Mouse (Mus musculus): ENCODE measurements around the gene Cd300c2. TPM values are rescaled to one million over a fixed set of nuclear protein-coding genes. Genes with fewer than 3 reads are reported as not detected.
"Not testable (repeated sequence)": the region's sequence is repeated elsewhere in the genome, so short reads cannot be mapped to it uniquely, and the experiment has no call there.

Gene Cd300c2
- 0.38 and 0.87 TPM in 2 replicates for polyA plus RNA-seq (2016; fragmentation: Nextera tagmentation; extraction: Ambion mirVana)

- H3K27me3 ChIP-seq (replicated peaks; ENCODE audit: low read depth, poor library complexity, severe bottlenecking): no peaks in the 10 kb centered on the region
- no peaks in the 10 kb centered on the region for H3K4me1 ChIP-seq
- no peak within 1 kb of the TSS for H3K4me3 ChIP-seq
- no peak within 1 kb of the TSS for H3K27ac ChIP-seq (replicated peaks)
- DNase-seq (ENCODE audit: low spot score): no peak
- no peaks in the 10 kb centered on the region for H3K36me3 ChIP-seq (replicated peaks)
- H3K9me3 ChIP-seq: no peaks in the 10 kb centered on the region
- 83% methylated on average over 7 of the region's 7 CpGs for WGBS
These were observed at the start of gene Cd300c2 for GRCm38 (mm10) chr11:115001474-115002040. Gene Cd300c2, minus strand, starts transcription at chr11:115001880.

GRCm38 (mm10) chr11:115049282-115049895 lies 47.7 kb upstream of the Cd300c2 start:
- DNase-seq (ENCODE audit: low spot score): no peak
- Histone ChIP-seq H3K27ac (replicated peaks) (no peak overlapping the region), H3K4me3 (no peak overlapping the region), H3K36me3 (replicated peaks) (no peaks in the 10 kb centered on the region), H3K9me3 (no peaks in the 10 kb centered on the region), H3K27me3 (replicated peaks; ENCODE audit: low read depth, poor library complexity, severe bottlenecking) (no peaks in the 10 kb centered on the region), H3K4me1 (no peaks in the 10 kb centered on the region)
- WGBS: 45% methylated on average over 3 of the region's 3 CpGs

- Histone ChIP-seq H3K4me3 (no peak within 1 kb of the TSS), H3K27me3 (replicated peaks; ENCODE audit: low read depth, poor library complexity, severe bottlenecking) (no peaks in the 10 kb centered on the region), H3K36me3 (replicated peaks) (no peaks in the 10 kb centered on the region), H3K27ac (replicated peaks) (no peak within 1 kb of the TSS), H3K4me1 (no peaks in the 10 kb centered on the region), H3K9me3 (no peaks in the 10 kb centered on the region)
- WGBS: 68% methylated on average over 2 of the region's 2 CpGs
- DNase-seq (ENCODE audit: low spot score): no peak
These were observed 46.6 kb upstream of the Cd300c2 start, which contains the start of gene Cd300ld3 for GRCm38 (mm10) chr11:115048259-115048658. Gene Cd300ld3, minus strand, starts transcription at chr11:115048409.

GRCm38 (mm10) chr11:115037669-115038068 lies 36.0 kb upstream of the Cd300c2 start, which contains the start of gene Cd300ld5:
Gene Cd300ld5, minus strand, starts transcription at chr11:115037769.
- DNase-seq (ENCODE audit: low spot score); H3K27ac ChIP-seq (replicated peaks); H3K9me3 ChIP-seq: not testable (repeated sequence)

DNA sequence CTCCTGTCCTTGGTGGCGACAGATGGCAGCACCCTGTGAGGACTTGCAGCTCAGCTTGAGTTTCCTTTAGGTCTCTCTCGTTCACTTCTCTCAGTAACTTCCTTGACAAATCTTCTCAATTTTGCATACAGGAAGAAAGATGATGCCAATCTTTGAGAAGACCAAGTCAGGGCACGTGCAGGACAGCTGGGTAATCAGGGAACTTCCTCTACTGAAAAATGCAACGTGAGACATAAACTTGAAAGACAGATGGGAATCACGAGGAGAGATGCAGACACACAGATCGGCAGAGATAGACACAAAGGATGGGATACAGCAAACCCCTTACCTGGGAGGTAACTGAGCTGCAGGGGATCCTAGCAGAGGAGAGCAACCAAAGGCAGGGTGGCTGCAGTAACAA lies 25.2 kb upstream of the Cd300c2 start, which contains the start of gene Cd300ld4:
Gene Cd300ld4, minus strand, starts transcription at position 101 of the 400 bp plus-strand sequence.
- not testable (repeated sequence) for H3K4me1 ChIP-seq; H3K27ac ChIP-seq (replicated peaks); DNase-seq (ENCODE audit: low spot score); H3K4me3 ChIP-seq; H3K9me3 ChIP-seq; H3K36me3 ChIP-seq (replicated peaks); H3K27me3 ChIP-seq (replicated peaks; ENCODE audit: low read depth, poor library complexity, severe bottlenecking)
- no CpG with 5 or more reads among the region's 6 CpGs for WGBS

More at GRCm38 (mm10) chr11:115037669-115038068, 36.0 kb upstream of the Cd300c2 start, which contains the start of gene Cd300ld5:
- not testable (repeated sequence) for H3K36me3 ChIP-seq (replicated peaks); H3K4me3 ChIP-seq; H3K27me3 ChIP-seq (replicated peaks; ENCODE audit: low read depth, poor library complexity, severe bottlenecking); H3K4me1 ChIP-seq
- no CpG with 5 or more reads among the region's 6 CpGs for WGBS

- not testable (repeated sequence) for H3K27ac ChIP-seq (replicated peaks); H3K4me1 ChIP-seq; H3K27me3 ChIP-seq (replicated peaks; ENCODE audit: low read depth, poor library complexity, severe bottlenecking); DNase-seq (ENCODE audit: low spot score); H3K4me3 ChIP-seq; H3K36me3 ChIP-seq (replicated peaks); H3K9me3 ChIP-seq
- no CpG with 5 or more reads among the region's 7 CpGs for WGBS
These were observed 14.4 kb upstream of the Cd300c2 start, which contains the start of gene Cd300ld2 for GRCm38 (mm10) chr11:115016093-115016492. Gene Cd300ld2, minus strand, starts transcription at chr11:115016193.

DNA sequence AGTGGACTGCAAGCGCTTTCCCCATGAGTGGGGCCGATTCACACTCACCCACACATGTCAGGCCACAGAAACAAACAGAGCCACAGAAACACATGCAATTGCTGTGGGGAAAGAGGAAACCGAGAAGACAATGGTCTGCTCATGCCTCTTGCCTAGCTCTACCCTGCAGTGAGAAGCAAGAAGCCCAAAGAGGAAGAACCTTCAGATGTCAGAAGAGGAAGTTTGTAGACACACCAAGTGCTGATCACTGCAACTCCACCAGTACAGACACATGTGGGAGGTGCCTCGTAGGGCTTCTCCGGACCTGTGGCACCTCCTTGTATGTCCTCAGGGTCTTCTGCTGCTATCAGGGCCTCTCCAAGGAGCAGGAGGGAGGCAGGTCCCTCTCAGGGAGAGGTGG lies 2.4 kb upstream of the Cd300c2 start:
- 87% methylated on average over 5 of the region's 5 CpGs for WGBS
- no peak overlapping the region for H3K4me3 ChIP-seq
- no peaks in the 10 kb centered on the region for H3K27me3 ChIP-seq (replicated peaks; ENCODE audit: low read depth, poor library complexity, severe bottlenecking)
- H3K4me1 ChIP-seq: no peaks in the 10 kb centered on the region
- no peaks in the 10 kb centered on the region for H3K36me3 ChIP-seq (replicated peaks)
- no peak overlapping the region for H3K27ac ChIP-seq (replicated peaks)
- no peak for DNase-seq (ENCODE audit: low spot score)
- no peaks in the 10 kb centered on the region for H3K9me3 ChIP-seq

GRCm38 (mm10) chr11:114989793-114990192 lies 11.9 kb downstream of the Cd300c2 start, which contains the start of gene Cd300ld:
Gene Cd300ld, minus strand, starts transcription at chr11:114989922.
- Histone ChIP-seq H3K4me3 (no peak within 1 kb of the TSS), H3K36me3 (replicated peaks) (no peaks in the 10 kb centered on the region), H3K27ac (replicated peaks) (no peak within 1 kb of the TSS), H3K4me1 (no peaks in the 10 kb centered on the region), H3K27me3 (replicated peaks; ENCODE audit: low read depth, poor library complexity, severe bottlenecking) (no peaks in the 10 kb centered on the region), H3K9me3 (no peaks in the 10 kb centered on the region)
- WGBS: 83% methylated on average over 4 of the region's 4 CpGs
- no peak for DNase-seq (ENCODE audit: low spot score)

DNA sequence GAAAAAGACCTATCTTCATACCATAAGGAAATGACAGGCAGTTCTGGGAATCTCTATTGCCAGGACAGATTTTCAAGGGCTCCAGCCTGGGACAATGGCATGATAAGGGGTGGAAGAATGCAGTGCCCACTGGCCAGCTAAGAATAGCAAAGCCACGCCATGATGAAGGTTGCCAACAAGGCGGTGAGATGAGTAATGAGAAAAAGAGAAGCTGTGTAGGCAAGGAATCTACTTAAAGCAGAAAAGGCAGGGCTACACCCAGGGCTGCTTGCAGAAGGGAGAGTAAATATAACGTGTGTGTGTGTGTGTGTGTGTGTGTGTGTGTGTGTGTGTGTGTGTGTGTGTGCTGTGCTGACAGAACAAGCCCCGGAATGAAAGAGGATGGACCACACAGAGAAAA lies 19.8 kb downstream of the Cd300c2 start:
- WGBS: 73% methylated on average over 4 of the region's 4 CpGs
- Histone ChIP-seq H3K27me3 (replicated peaks; ENCODE audit: low read depth, poor library complexity, severe bottlenecking) (no peaks in the 10 kb centered on the region), H3K36me3 (replicated peaks) (no peaks in the 10 kb centered on the region), H3K4me3 (no peak overlapping the region), H3K27ac (replicated peaks) (no peak overlapping the region), H3K9me3 (peaks cover 27% of the 10 kb centered on the region), H3K4me1 (no peaks in the 10 kb centered on the region)
- no peak for DNase-seq (ENCODE audit: low spot score)

DNA sequence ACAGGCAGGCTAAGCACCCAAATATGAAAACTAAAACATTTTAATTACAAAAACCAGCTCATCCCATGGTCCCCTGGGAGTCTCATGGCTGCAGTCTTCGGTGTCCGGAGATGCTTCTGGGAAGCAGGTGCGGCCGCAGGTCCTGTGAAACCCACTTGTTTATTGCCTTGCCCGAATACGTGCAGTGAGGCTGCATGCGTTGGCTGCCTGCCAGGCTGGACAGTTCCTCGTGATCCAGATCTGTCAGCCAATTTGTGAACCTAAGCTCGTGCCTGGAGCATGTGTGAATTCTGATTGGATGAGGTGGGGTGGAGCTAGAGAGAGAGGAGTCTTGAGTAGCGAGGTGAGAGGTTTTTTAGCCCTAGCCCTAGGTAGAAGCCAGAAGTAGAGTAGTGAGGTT lies 29.0 kb downstream of the Cd300c2 start:
- Histone ChIP-seq H3K4me3 (no peak overlapping the region), H3K4me1 (no peaks in the 10 kb centered on the region), H3K36me3 (replicated peaks) (no peaks in the 10 kb centered on the region), H3K9me3 (peaks cover 21% of the 10 kb centered on the region; the same call in 1 of the 2 replicates), H3K27ac (replicated peaks) (no peak overlapping the region), H3K27me3 (replicated peaks; ENCODE audit: low read depth, poor library complexity, severe bottlenecking) (no peaks in the 10 kb centered on the region)
- 87% methylated on average over 10 of the region's 10 CpGs for WGBS
- DNase-seq (ENCODE audit: low spot score): no peak

DNA sequence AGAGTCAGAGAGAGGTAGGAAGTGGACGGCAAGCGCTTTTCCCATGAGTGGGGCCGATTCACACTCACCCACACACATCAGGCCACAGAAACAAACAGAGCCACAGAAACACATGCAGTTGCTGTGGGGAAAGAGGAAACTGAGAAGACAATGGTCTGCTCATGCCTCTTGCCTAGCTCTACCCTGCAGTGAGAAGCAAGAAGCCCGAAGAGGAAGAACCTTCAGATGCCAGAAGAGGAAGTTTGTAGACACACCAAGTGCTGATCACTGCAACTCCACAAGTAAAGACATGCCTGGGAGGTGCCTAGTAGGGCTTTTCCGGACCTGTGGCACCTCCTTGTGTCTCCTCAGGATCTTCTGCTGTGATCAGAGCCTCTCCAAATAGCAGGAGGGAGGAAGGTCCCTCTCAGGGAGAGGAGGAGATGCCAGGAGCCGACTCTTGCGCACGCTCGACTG lies 32.9 kb downstream of the Cd300c2 start, which contains the start of gene Cd300c:
Gene Cd300c, minus strand, starts transcription at position 406 of the 456 bp plus-strand sequence.
- WGBS: 84% methylated on average over 9 of the region's 9 CpGs
- no peaks in the 10 kb centered on the region for H3K4me1 ChIP-seq
- no peak for DNase-seq (ENCODE audit: low spot score)
- H3K27me3 ChIP-seq (replicated peaks; ENCODE audit: low read depth, poor library complexity, severe bottlenecking): no peaks in the 10 kb centered on the region
- H3K4me3 ChIP-seq: no peak within 1 kb of the TSS
- H3K36me3 ChIP-seq (replicated peaks): no peaks in the 10 kb centered on the region
- peaks cover 8% of the 10 kb centered on the region; the same call in 1 of the 2 replicates for H3K9me3 ChIP-seq
- no peak within 1 kb of the TSS for H3K27ac ChIP-seq (replicated peaks)

GRCm38 (mm10) chr11:114965182-114965828 lies 36.4 kb downstream of the Cd300c2 start:
- Histone ChIP-seq H3K4me1 (no peaks in the 10 kb centered on the region), H3K9me3 (no peaks in the 10 kb centered on the region), H3K36me3 (replicated peaks) (no peaks in the 10 kb centered on the region), H3K27ac (replicated peaks) (no peak overlapping the region), H3K27me3 (replicated peaks; ENCODE audit: low read depth, poor library complexity, severe bottlenecking) (no peaks in the 10 kb centered on the region), H3K4me3 (no peak overlapping the region)
- no peak for DNase-seq (ENCODE audit: low spot score)
- WGBS: 68% methylated on average over 3 of the region's 3 CpGs
